Mouse (Mus musculus) liver, postnatal 0 days (tissue): ENCODE measurements at regions not wholly inside any gene's neighbourhood (a gene's known extent, or its start where the extent isn't known, plus 50 kb on each side); places are given as distances from the start of the nearest gene placed in this dataset.
"Not testable (repeated sequence)": the region's sequence is repeated elsewhere in the genome, so short reads cannot be mapped to it uniquely, and the experiment has no call there.

ENCODE experiments used
- CTCF ChIP-seq: sonication (generic); IDR thresholded peaks from 2 replicates; pipeline ENCODE4 v1.5.1; 2016; ENCODE audit warnings: antibody characterized with exemption, low read depth
- EP300 ChIP-seq: IDR thresholded peaks from 2 replicates; pipeline ENCODE4 v1.6.1; 2016; ENCODE audit warnings: antibody characterized with exemption, low read depth, mild to moderate bottlenecking

GRCm38 (mm10) chr13:3221005-3221621, 316.8 kb upstream of the Gdi2 start:
- not testable (repeated sequence) for TF ChIP-seq CTCF, EP300
